Mouse (Mus musculus): ENCODE results near the gene Ctf2. TPM values are rescaled to one million over a fixed set of nuclear protein-coding genes. Genes with fewer than 3 reads are reported as not detected.

The Ctf2 gene
- total RNA-seq, 1 experiment: 0.71 TPM

- DNase-seq (ENCODE audit: low read depth, low spot score): no peak
- H3K4me1 ChIP-seq (ENCODE audit: control insufficient read depth in 2 of 2, insufficient read depth in 2 of 2, low read length in 2 of 2, poor library complexity in 1 of 2): peaks cover 3 to 41% of the 10 kb centered on the region in 2 experiments
Observed at GRCm38 (mm10) chr7:127753741-127754140, 21.8 kb upstream of the Ctf2 start.

GRCm38 (mm10) chr7:127753158-127753557, 21.2 kb upstream of the Ctf2 start:
- Histone ChIP-seq H3K4me1 (ENCODE audit: control insufficient read depth in 2 of 2, insufficient read depth in 2 of 2, low read length in 2 of 2, poor library complexity in 1 of 2) (peaks cover 3 to 41% of the 10 kb centered on the region in 2 experiments), H3K36me3 (ENCODE audit: control insufficient read depth, insufficient read depth, low read length, poor library complexity, severe bottlenecking) (peaks cover 90% of the 10 kb centered on the region), H3K9ac (ENCODE audit: insufficient read depth, low read depth, low read length, poor library complexity, severe bottlenecking) (no peak overlapping the region), H3K4me3 (ENCODE audit: insufficient read depth in 1 of 2, low read depth in 1 of 2, low read length in 2 of 2, poor library complexity in 1 of 2, severe bottlenecking in 1 of 2) (no peak overlapping the region), H3K9me3 (ENCODE audit: control insufficient read depth, insufficient read depth, low read depth, low read length) (no peaks in the 10 kb centered on the region), H3K27ac (ENCODE audit: insufficient read depth, low read depth, low read length, poor library complexity, severe bottlenecking) (no peak overlapping the region)
- no peak for TF ChIP-seq ZNF384 (IDR thresholded peaks at IDR 0.05; ENCODE audit: low read depth, low read length)
- TF ChIP-seq CHD2 (IDR thresholded peaks at IDR 0.05; ENCODE audit: low read depth, low read length): no peak
- TF ChIP-seq MAFK (IDR thresholded peaks at IDR 0.05; ENCODE audit: insufficient read depth, low read depth, low read length): no peak
- TF ChIP-seq ZC3H11A (IDR thresholded peaks at IDR 0.05; ENCODE audit: borderline replicate concordance, low read depth, low read length): no peak
- no peak for TF ChIP-seq HCFC1 (IDR thresholded peaks at IDR 0.05; ENCODE audit: borderline replicate concordance, insufficient read depth, low read length)
- DNase-seq (ENCODE audit: low read depth, low spot score): no peak
- in situ Hi-C loops (cut with MboI; ENCODE audit: low sequenced_read_pairs in 2 of 2, unreplicated experiment in 2 of 2): no loop called here

More at GRCm38 (mm10) chr7:127753741-127754140, 21.8 kb upstream of the Ctf2 start:
- Histone ChIP-seq H3K27ac (ENCODE audit: insufficient read depth, low read depth, low read length, poor library complexity, severe bottlenecking) (peak overlapping the region; percentile 4; the same call in 1 of the 2 replicates), H3K36me3 (ENCODE audit: control insufficient read depth, insufficient read depth, low read length, poor library complexity, severe bottlenecking) (peaks cover 88% of the 10 kb centered on the region), H3K9ac (ENCODE audit: insufficient read depth, low read depth, low read length, poor library complexity, severe bottlenecking) (no peak overlapping the region), H3K4me3 (ENCODE audit: insufficient read depth in 1 of 2, low read depth in 1 of 2, low read length in 2 of 2, poor library complexity in 1 of 2, severe bottlenecking in 1 of 2) (no peak overlapping the region), H3K9me3 (ENCODE audit: control insufficient read depth, insufficient read depth, low read depth, low read length) (no peaks in the 10 kb centered on the region)
- in situ Hi-C loops (cut with MboI; ENCODE audit: low sequenced_read_pairs in 2 of 2, unreplicated experiment in 2 of 2): no loop called here
- no peak for TF ChIP-seq ZC3H11A (IDR thresholded peaks at IDR 0.05; ENCODE audit: borderline replicate concordance, low read depth, low read length)
- TF ChIP-seq ZNF384 (IDR thresholded peaks at IDR 0.05; ENCODE audit: low read depth, low read length): no peak
- no peak for TF ChIP-seq CHD2 (IDR thresholded peaks at IDR 0.05; ENCODE audit: low read depth, low read length)
- TF ChIP-seq HCFC1 (IDR thresholded peaks at IDR 0.05; ENCODE audit: borderline replicate concordance, insufficient read depth, low read length): no peak
- TF ChIP-seq MAFK (IDR thresholded peaks at IDR 0.05; ENCODE audit: insufficient read depth, low read depth, low read length): no peak

GRCm38 (mm10) chr7:127752069-127752468, 20.1 kb upstream of the Ctf2 start:
- peaks cover 81% of the 10 kb centered on the region for H3K36me3 ChIP-seq (ENCODE audit: control insufficient read depth, insufficient read depth, low read length, poor library complexity, severe bottlenecking)
- in situ Hi-C loops (cut with MboI; ENCODE audit: low sequenced_read_pairs in 2 of 2, unreplicated experiment in 2 of 2): no loop called here
- TF ChIP-seq ZNF384 (IDR thresholded peaks at IDR 0.05; ENCODE audit: low read depth, low read length): no peak
- no peak for TF ChIP-seq MAFK (IDR thresholded peaks at IDR 0.05; ENCODE audit: insufficient read depth, low read depth, low read length)
- TF ChIP-seq HCFC1 (IDR thresholded peaks at IDR 0.05; ENCODE audit: borderline replicate concordance, insufficient read depth, low read length): no peak
- TF ChIP-seq CHD2 (IDR thresholded peaks at IDR 0.05; ENCODE audit: low read depth, low read length): no peak
- TF ChIP-seq ZC3H11A (IDR thresholded peaks at IDR 0.05; ENCODE audit: borderline replicate concordance, low read depth, low read length): no peak
- peak overlapping the region; percentile 20 for H3K9ac ChIP-seq (ENCODE audit: insufficient read depth, low read depth, low read length, poor library complexity, severe bottlenecking)
- DNase-seq (ENCODE audit: low read depth, low spot score): no peak
- H3K4me1 ChIP-seq (ENCODE audit: control insufficient read depth in 2 of 2, insufficient read depth in 2 of 2, low read length in 2 of 2, poor library complexity in 1 of 2): peaks cover 3 to 41% of the 10 kb centered on the region in 2 experiments
- H3K4me3 ChIP-seq (ENCODE audit: insufficient read depth in 1 of 2, low read depth in 1 of 2, low read length in 2 of 2, poor library complexity in 1 of 2, severe bottlenecking in 1 of 2): peak overlapping the region in 1 of 2 experiments; percentile 49; a peak in 2 of 4 replicates
- no peak overlapping the region for H3K27ac ChIP-seq (ENCODE audit: insufficient read depth, low read depth, low read length, poor library complexity, severe bottlenecking)
- H3K9me3 ChIP-seq (ENCODE audit: control insufficient read depth, insufficient read depth, low read depth, low read length): no peaks in the 10 kb centered on the region

- TF ChIP-seq ZC3H11A (IDR thresholded peaks at IDR 0.05; ENCODE audit: borderline replicate concordance, low read depth, low read length): no peak
- TF ChIP-seq MAFK (IDR thresholded peaks at IDR 0.05; ENCODE audit: insufficient read depth, low read depth, low read length): no peak
- TF ChIP-seq CHD2 (IDR thresholded peaks at IDR 0.05; ENCODE audit: low read depth, low read length): no peak
- TF ChIP-seq ZNF384 (IDR thresholded peaks at IDR 0.05; ENCODE audit: low read depth, low read length): no peak
- no peak for TF ChIP-seq HCFC1 (IDR thresholded peaks at IDR 0.05; ENCODE audit: borderline replicate concordance, insufficient read depth, low read length)
- Histone ChIP-seq H3K9me3 (ENCODE audit: control insufficient read depth, insufficient read depth, low read depth, low read length) (no peaks in the 10 kb centered on the region), H3K4me3 (ENCODE audit: insufficient read depth in 1 of 2, low read depth in 1 of 2, low read length in 2 of 2, poor library complexity in 1 of 2, severe bottlenecking in 1 of 2) (peak overlapping the region in 1 of 2 experiments; percentile 49; a peak in 1 of 4 replicates), H3K27ac (ENCODE audit: insufficient read depth, low read depth, low read length, poor library complexity, severe bottlenecking) (no peak overlapping the region), H3K4me1 (ENCODE audit: control insufficient read depth in 2 of 2, insufficient read depth in 2 of 2, low read length in 2 of 2, poor library complexity in 1 of 2) (peaks cover 3 to 41% of the 10 kb centered on the region in 2 experiments), H3K9ac (ENCODE audit: insufficient read depth, low read depth, low read length, poor library complexity, severe bottlenecking) (peak overlapping the region; percentile 20; the same call in 1 of the 2 replicates), H3K36me3 (ENCODE audit: control insufficient read depth, insufficient read depth, low read length, poor library complexity, severe bottlenecking) (peaks cover 77% of the 10 kb centered on the region)
- in situ Hi-C loops (cut with MboI; ENCODE audit: low sequenced_read_pairs in 2 of 2, unreplicated experiment in 2 of 2): no loop called here
- DNase-seq (ENCODE audit: low read depth, low spot score): no peak
Observed at GRCm38 (mm10) chr7:127751619-127752018, 19.7 kb upstream of the Ctf2 start.
